Mouse (Mus musculus) brain, embryonic 14.5 days (tissue): ENCODE results near the gene Txndc9.
A peak's percentile ranks its signal among the peaks of the same experiment; 100 is the strongest.

Experiments
- CTCF ChIP-seq: fragments of 200-500 bp; IDR thresholded peaks from 2 replicates; pipeline ENCODE4 v1.5.1; 2012; ENCODE audit warnings: inconsistent platforms, mild to moderate bottlenecking, moderate library complexity, borderline replicate concordance; ENCODE audit not compliant: insufficient read depth, insufficient read length; ENCODE audit errors: extremely low read depth
- POLR2A ChIP-seq: fragments of 200-500 bp; IDR thresholded peaks from 2 replicates; pipeline ENCODE4 v1.6.1; 2012; ENCODE audit warnings: mild to moderate bottlenecking, inconsistent platforms, borderline replicate concordance; ENCODE audit not compliant: poor library complexity, insufficient read depth, insufficient read length, severe bottlenecking; ENCODE audit errors: extremely low read depth

DNA sequence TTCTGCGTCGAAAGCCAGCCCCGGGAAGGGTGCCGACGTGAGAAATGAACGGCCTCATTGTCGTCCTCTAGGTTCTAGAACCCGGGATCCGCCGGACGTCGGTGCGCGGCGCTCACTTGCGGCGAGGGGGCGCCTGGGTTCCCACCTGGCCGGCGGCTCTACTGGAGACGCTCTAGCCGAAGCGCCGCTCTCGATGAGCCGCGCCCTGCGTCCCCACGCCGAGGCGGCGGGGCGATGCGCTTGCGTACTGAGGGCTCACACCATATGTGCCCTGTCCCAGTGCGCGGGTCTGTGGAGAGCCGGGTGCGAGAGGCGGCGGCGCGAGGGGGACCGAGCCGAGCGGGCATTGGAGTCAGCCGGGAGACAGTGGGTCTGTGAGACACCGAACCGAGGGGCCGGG is at the start of gene Txndc9, which contains the start of gene Eif5b:
- TF ChIP-seq POLR2A = 0 out of 2 replicates have a peak, but pooled peaks have one; percentile 34
- TF ChIP-seq CTCF = peak; percentile 35; the same call in 1 of the 2 replicates
